Mouse (Mus musculus) cerebellum, adult 9-11 months (tissue): Measurements from ENCODE around the gene Alox5ap.

Experiments used
- DNase-seq: peaks from one replicate; pipeline ENCODE4 v3.0.0; 2022

The Alox5ap gene

DNA sequence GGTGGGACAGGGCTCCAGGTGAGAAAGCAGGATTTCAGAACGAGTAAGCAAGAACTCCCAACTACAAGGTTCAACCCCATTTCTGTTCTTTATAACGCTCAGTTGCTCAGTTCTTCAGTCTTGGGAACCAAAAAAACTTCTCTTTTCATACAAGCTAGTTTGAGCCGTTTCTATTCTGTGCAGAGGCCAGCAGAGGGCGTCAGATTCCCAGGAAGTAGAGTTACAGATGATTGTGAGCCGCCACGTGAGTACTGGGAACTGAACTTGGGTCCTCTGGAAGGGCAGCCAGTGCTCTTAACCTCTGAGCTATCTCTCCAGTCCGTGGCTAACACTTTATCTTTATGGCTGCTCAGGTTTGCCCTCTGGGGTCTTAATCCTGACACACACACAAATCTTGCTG lies 3.1 kb upstream of the Alox5ap start:
- DNase-seq: no peak

- no peak for DNase-seq
These were observed 2.7 kb upstream of the Alox5ap start for GRCm38 (mm10) chr5:149261866-149262265.

GRCm38 (mm10) chr5:149264878-149265279 lies 312 bp downstream of the Alox5ap start:
- no peak for DNase-seq

DNA sequence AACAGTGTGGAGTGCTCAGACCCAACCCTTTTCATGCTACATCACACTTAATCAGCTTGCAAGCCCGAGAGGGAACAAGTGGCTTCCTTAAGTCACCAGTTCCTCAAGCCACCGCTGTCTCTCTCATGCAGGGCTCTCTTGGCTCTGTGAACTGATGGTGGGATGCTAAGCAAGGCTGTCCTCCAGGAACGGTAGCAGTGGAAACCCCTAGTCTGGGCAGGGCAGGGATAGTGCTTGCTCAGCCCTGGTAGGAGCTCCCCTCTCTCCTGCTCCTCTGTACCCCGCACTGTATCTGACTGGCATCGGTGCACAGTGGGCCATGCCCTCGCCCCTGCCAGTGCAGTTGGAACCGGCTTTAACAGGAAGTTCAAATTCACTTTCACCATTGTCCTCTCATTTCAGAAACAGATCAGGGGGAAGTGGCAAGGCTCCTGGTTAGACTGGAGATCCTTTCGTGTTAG lies 2.2 kb downstream of the Alox5ap start:
- no peak for DNase-seq

GRCm38 (mm10) chr5:149267493-149267892 lies 2.9 kb downstream of the Alox5ap start:
- no peak for DNase-seq

DNA sequence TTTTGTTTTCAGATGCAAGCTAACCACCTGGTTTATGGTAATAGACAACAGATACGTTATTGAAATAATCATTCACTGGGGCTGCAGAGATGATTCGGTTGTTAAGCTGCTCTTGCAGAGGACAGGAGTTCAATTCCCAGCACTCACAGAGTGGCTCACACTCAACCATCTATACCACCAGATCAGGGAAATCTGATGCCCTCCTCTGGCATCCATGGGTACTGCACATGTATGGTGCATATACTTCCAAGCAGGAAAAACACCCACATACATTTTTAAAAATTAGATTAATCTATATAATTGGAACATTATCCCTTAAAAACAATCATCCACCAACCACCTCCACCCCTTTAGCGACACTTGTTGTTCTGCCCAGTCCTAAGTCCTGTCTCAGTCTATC lies 6.7 kb downstream of the Alox5ap start:
- DNase-seq: no peak

- no peak for DNase-seq
These were observed 8.0 kb downstream of the Alox5ap start for GRCm38 (mm10) chr5:149272535-149272934.

- DNase-seq: no peak
These were observed 10.0 kb downstream of the Alox5ap start for GRCm38 (mm10) chr5:149274390-149275104.

- no peak for DNase-seq
These were observed 10.5 kb downstream of the Alox5ap start for GRCm38 (mm10) chr5:149275105-149275494.

GRCm38 (mm10) chr5:149277529-149277928 lies 13.0 kb downstream of the Alox5ap start:
- no peak for DNase-seq

DNA sequence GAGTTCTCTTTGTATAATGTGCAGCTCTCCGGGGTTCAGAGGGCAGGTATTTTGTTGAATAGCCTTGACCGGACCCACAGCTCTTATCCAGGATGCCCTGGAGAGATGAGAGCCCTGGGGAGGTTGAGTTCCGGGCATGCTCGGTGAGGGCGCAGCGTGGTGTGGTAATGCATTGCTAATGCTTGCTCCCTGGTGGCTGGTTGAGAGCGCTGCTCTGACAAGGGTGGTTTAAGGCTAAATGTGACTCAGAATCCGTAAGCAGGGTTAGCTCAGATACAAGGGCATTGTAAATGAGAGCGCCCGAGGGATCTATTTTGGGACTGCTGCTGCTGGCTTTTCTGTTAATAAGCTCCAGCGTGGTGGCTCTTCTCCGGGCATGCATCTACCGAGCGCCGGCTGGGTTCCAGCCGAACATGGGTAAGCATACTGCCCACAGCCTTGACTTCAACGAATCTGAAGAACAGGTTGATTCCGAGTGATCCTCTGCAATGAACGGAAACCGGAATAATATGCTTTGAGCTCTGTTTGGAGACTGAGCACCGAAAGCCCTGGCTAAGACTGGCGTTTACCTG lies 14.8 kb downstream of the Alox5ap start:
- DNase-seq: peak; percentile 14

DNA sequence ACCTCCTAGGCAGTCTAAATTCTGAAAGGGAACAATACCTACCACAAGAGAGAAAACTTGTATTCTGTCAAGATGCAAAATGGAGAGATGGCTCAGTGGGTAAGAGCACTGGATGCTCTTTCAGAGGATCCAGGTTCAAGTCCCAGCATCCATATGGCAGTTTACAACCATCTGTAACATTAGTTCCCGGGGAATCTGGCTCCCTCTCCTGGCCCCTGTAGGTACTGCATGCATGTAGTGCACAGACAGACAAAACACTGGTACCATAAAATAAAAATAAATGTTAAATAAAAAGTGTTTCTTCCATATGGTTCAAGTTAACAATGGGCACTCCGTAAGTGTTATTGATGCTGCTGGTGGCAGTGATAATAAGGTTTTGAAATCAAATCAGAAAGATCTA lies 18.4 kb downstream of the Alox5ap start:
- DNase-seq: no peak

GRCm38 (mm10) chr5:149283821-149284220 lies 19.3 kb downstream of the Alox5ap start:
- DNase-seq: no peak

DNA sequence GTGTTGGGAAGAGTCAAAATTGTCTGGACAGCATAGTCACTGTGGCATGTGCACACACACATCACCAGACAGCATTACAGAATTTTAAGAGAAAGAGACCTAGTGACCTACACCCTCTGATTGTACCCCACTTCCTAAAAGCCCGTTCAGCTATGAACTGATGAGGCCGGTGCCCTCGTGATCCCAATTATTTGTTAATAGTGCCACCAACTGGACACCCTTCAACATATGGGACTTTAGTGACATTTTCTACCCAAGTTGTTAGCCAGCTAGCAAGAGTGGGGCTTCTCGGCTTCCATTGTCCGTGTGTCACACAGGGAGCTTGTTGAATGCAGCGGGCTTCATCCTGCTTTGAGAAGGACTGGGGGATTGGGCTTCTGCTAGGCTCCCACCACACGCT lies 21.5 kb downstream of the Alox5ap start:
- peak; percentile 44 for DNase-seq

DNA sequence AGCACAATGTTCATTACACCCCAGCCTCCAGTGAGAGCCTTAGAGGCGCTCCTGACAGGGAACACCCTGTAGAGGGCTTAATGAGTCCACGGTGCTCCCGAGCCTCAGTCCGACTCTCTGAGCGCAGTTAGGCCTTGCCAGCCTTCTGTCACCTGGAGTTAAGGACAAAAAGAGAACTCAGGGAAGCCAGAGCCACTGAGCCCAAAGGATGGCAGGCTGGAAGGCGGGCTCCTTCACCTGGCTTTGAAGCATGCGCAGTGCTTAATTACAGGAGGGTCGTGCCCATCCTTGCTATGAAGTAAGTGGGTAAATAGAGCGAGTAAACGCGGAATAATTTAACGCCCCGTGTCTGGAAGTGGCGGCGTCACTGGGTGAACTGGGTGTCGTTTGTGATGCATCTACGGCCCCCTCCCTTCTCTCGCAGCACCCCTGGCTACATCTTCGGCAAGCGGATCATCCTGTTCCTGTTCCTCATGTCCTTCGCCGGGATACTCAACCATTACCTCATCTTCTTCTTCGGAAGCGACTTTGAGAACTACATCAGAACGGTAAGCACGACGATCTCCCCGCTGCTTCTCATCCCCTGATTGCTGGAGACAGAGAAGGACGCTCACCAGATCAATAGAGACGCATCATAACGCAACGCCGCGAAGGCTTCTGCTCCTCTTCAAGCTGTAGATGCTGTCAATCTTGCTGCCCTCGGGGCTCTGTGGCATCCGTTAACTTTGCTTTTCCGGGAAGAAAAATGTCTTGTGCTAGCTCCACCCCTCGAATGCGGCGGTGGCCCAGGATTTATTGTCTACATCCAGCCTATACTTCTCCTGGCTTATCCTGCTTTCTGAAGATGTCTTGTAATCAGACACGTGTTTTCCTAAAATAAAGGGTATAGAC lies 22.8 kb downstream of the Alox5ap start:
- DNase-seq: peak; percentile 51

DNA sequence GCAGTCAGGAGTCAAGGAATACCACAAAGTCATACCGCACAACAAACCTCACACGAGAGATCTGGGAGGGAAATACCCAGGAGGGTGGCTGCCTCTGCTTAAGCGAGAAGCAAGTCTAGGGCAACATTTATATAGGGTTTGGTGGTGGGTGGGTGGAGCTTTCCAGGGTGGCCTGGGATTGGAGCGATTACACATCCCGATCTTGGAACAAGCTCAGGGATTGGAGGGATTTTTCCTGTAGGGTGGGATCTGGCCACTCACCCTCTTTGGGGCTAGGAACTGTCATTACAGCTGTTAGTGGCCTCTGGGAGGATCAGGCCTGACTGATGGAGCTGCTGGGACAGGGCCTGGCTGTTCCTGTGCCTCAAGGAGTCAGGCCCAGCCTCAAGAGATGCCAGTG lies 26.7 kb downstream of the Alox5ap start:
- no peak for DNase-seq

GRCm38 (mm10) chr5:149293071-149293470 lies 28.5 kb downstream of the Alox5ap start:
- no peak for DNase-seq

GRCm38 (mm10) chr5:149296808-149297207 lies 32.2 kb downstream of the Alox5ap start:
- DNase-seq: no peak

GRCm38 (mm10) chr5:149297464-149297863 lies 32.9 kb downstream of the Alox5ap start:
- no peak for DNase-seq

DNA sequence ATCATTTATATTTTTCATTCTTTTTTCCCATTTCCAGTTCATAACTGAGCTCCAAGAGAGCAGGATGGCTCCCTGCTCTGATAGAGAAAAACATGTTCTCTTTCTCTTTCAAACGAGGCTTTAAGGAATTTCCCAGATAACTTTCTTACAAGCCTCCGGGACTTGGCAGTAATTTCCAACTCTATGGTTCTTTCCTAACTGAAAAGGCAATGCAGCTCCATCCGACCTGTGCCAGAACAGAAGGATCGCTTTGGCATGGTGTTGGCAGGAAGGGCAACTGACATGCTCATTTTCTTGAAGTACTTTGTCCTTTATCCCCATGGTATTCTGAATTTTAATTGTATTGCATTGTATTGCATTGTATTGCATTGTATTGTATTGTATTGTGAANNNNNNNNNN lies 33.7 kb downstream of the Alox5ap start:
- no peak for DNase-seq

DNA sequence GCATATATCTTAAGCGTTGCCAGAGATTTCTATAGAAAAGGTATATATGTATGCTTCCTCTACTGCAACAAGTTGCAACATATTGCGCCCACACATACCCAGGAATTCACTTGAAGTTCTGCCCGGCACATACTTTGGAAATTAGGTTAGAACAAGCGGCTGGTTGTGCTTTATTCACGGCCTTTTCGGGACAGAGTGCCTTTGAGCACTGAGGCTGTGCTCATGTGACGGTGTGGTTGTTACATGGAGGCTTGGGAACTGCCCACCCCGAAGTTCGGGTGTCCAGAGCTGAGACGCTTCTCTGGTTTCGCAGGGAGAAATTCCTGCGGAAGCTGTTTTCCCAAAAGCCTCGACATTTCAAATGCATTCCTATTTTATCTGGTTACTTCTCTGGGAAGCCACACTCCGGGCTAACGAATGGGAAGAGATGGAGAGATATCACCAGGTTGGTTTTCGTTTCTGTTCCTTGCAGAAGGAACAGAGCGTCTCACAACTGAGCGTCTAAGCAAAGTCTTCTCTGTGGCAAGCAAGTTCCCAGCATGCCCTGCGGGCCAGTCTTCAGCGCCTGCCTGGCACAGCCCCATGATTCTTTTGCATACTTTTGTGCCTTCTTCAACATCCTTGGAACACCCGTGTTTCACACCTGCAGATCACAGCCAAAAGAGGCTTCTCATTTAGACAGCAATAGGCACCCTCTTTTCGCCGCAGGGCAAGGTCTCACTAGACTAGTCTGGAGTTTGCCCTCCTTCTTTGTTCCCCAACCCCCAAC lies 48.5 kb downstream of the Alox5ap start:
- DNase-seq: no peak

- no peak for DNase-seq
These were observed 50.0 kb downstream of the Alox5ap start for GRCm38 (mm10) chr5:149314514-149315081.

- no peak for DNase-seq
These were observed 52.4 kb downstream of the Alox5ap start for GRCm38 (mm10) chr5:149316926-149317325.
